Mouse (Mus musculus) cerebellum, postnatal 10 days (tissue): ENCODE data around the gene Henmt1.

Experiments used
- DNase-seq, 2 experiments: peaks; one replicate each; pipeline ENCODE4 v3.0.0; 2021; ENCODE audit warnings: mixed read lengths in 2 of 2

Gene Henmt1

GRCm38 (mm10) chr3:108939573-108939972 is at the start of gene Henmt1:
Gene Henmt1 (plus strand): TSS chr3:108939873.
- DNase-seq = no peak

- DNase-seq = no peak
These were observed 49.8 kb upstream of the Henmt1 start, which contains the start of gene Fndc7 for GRCm38 (mm10) chr3:108889908-108890307. Gene Fndc7 (minus strand): TSS chr3:108890008.

GRCm38 (mm10) chr3:108892080-108892479 is 47.6 kb upstream of the Henmt1 start:
- DNase-seq = no peak

- DNase-seq = no peak
These were observed 46.8 kb upstream of the Henmt1 start for GRCm38 (mm10) chr3:108892914-108893313.

- no peak for DNase-seq
These were observed 41.0 kb upstream of the Henmt1 start for GRCm38 (mm10) chr3:108898640-108899039.

- no peak for DNase-seq
These were observed 39.5 kb upstream of the Henmt1 start for GRCm38 (mm10) chr3:108900147-108900546.

- DNase-seq = no peak
These were observed 39.0 kb upstream of the Henmt1 start for GRCm38 (mm10) chr3:108900681-108901080.

GRCm38 (mm10) chr3:108902038-108902437 is 37.6 kb upstream of the Henmt1 start:
- no peak for DNase-seq

- no peak for DNase-seq
These were observed 36.7 kb upstream of the Henmt1 start for GRCm38 (mm10) chr3:108902934-108903333.

- peak; percentile 72 to 80 for DNase-seq
These were observed 29.2 kb upstream of the Henmt1 start for GRCm38 (mm10) chr3:108910303-108911080.

GRCm38 (mm10) chr3:108911081-108911547 is 28.6 kb upstream of the Henmt1 start:
- peak; percentile 73 to 75 for DNase-seq

GRCm38 (mm10) chr3:108911548-108912413 is 27.9 kb upstream of the Henmt1 start, which contains the start of gene Prpf38b:
Gene Prpf38b (minus strand): TSS chr3:108911727.
- peak; percentile 97 to 98 for DNase-seq

- DNase-seq = peak; percentile 29 to 54
These were observed 23.7 kb upstream of the Henmt1 start for GRCm38 (mm10) chr3:108915999-108916398.

- DNase-seq = no peak
These were observed 22.8 kb upstream of the Henmt1 start for GRCm38 (mm10) chr3:108916857-108917256.

GRCm38 (mm10) chr3:108917986-108918385 is 21.7 kb upstream of the Henmt1 start:
- DNase-seq = no peak

GRCm38 (mm10) chr3:108918852-108919251 is 20.8 kb upstream of the Henmt1 start:
- DNase-seq = no peak

- no peak for DNase-seq
These were observed 19.1 kb upstream of the Henmt1 start for GRCm38 (mm10) chr3:108920442-108921070.

GRCm38 (mm10) chr3:108921822-108922221 is 17.9 kb upstream of the Henmt1 start:
- no peak for DNase-seq

- no peak for DNase-seq
These were observed 14.0 kb upstream of the Henmt1 start for GRCm38 (mm10) chr3:108925677-108926076.

GRCm38 (mm10) chr3:108926308-108926707 is 13.4 kb upstream of the Henmt1 start:
- DNase-seq = no peak

- no peak for DNase-seq
These were observed 6.1 kb upstream of the Henmt1 start for GRCm38 (mm10) chr3:108933557-108933956.

GRCm38 (mm10) chr3:108938691-108939090 is 982 bp upstream of the Henmt1 start:
- DNase-seq = no peak
